Mouse (Mus musculus): Measurements from ENCODE around the gene Rhobtb1. TPM values are rescaled to one million over a fixed set of nuclear protein-coding genes. Genes with fewer than 3 reads are reported as not detected.
A peak's percentile ranks its signal among the peaks of the same experiment; 100 is the strongest.

The Rhobtb1 gene
- total RNA-seq, 1 experiment = 2.7 TPM

DNA sequence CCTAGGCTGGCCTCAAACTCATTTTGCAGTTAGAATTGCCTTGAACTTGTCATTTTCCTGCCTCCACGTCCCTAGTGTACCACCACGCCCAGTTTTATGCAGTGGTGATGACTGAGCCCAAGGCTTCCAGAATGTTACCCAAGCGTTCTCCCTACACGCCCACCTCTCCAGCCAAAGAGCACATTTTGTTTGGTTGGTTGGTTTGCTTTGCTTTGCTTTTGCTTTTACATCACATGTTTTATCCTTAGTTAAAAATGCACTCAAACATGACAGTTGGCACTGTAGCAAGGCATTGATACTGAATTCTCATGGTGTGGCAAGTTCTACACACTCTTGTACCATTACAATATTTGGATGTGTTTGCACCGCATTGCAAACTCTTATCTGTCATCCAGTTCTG is 12.0 kb downstream of the Rhobtb1 start:
- Histone ChIP-seq H3K4me3 (ENCODE audit: insufficient read depth in 1 of 2, low read depth in 1 of 2, low read length in 2 of 2, poor library complexity in 1 of 2, severe bottlenecking in 1 of 2) (no peak overlapping the region), H3K9me3 (ENCODE audit: control insufficient read depth, insufficient read depth, low read depth, low read length) (no peaks in the 10 kb centered on the region), H3K9ac (ENCODE audit: insufficient read depth, low read depth, low read length, poor library complexity, severe bottlenecking) (no peak overlapping the region), H3K36me3 (ENCODE audit: control insufficient read depth, insufficient read depth, low read length, poor library complexity, severe bottlenecking) (no peaks in the 10 kb centered on the region), H3K4me1 (ENCODE audit: control insufficient read depth in 2 of 2, insufficient read depth in 2 of 2, low read length in 2 of 2, poor library complexity in 1 of 2) (no peaks in the 10 kb centered on the region), H3K27ac (ENCODE audit: insufficient read depth, low read depth, low read length, poor library complexity, severe bottlenecking) (no peak overlapping the region)
- TF ChIP-seq ZC3H11A (IDR thresholded peaks at IDR 0.05; ENCODE audit: borderline replicate concordance, low read depth, low read length) = no peak
- no peak for TF ChIP-seq CHD2 (IDR thresholded peaks at IDR 0.05; ENCODE audit: low read depth, low read length)
- no peak for TF ChIP-seq MAFK (IDR thresholded peaks at IDR 0.05; ENCODE audit: insufficient read depth, low read depth, low read length)
- TF ChIP-seq HCFC1 (IDR thresholded peaks at IDR 0.05; ENCODE audit: borderline replicate concordance, insufficient read depth, low read length) = no peak
- TF ChIP-seq ZNF384 (IDR thresholded peaks at IDR 0.05; ENCODE audit: low read depth, low read length) = no peak
- in situ Hi-C loops (cut with MboI; ENCODE audit: low sequenced_read_pairs in 2 of 2, unreplicated experiment in 2 of 2) = no loop called here
- DNase-seq (ENCODE audit: low read depth, low spot score) = no peak

DNA sequence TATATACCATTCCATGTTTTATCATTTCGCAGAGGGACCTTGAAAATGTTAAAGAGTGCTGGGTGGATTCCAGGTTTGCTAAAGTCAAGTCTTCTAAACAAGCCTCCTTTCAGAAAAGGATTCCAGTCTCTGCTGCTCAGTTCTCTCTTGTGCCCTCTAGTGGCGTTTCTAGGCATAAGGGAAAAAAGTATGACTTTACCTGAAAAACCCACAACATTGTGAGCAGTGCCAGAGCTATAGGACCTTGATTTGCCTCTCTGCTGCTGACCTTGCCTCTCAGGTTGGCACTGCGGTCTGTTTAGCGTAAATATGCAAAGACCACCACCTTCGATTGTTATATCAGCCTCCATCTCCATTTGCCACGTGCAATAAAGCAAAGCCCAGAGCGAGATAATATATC is 13.9 kb downstream of the Rhobtb1 start:
- no peaks in the 10 kb centered on the region for H3K36me3 ChIP-seq (ENCODE audit: control insufficient read depth, insufficient read depth, low read length, poor library complexity, severe bottlenecking)
- peak; percentile 51 for DNase-seq (ENCODE audit: low read depth, low spot score)
- H3K27ac ChIP-seq (ENCODE audit: insufficient read depth, low read depth, low read length, poor library complexity, severe bottlenecking) = no peak overlapping the region
- TF ChIP-seq HCFC1 (IDR thresholded peaks at IDR 0.05; ENCODE audit: borderline replicate concordance, insufficient read depth, low read length) = no peak
- TF ChIP-seq CHD2 (IDR thresholded peaks at IDR 0.05; ENCODE audit: low read depth, low read length) = no peak
- TF ChIP-seq ZC3H11A (IDR thresholded peaks at IDR 0.05; ENCODE audit: borderline replicate concordance, low read depth, low read length) = no peak; the same call in 1 of the 2 replicates
- TF ChIP-seq MAFK (IDR thresholded peaks at IDR 0.05; ENCODE audit: insufficient read depth, low read depth, low read length) = no peak
- TF ChIP-seq ZNF384 (IDR thresholded peaks at IDR 0.05; ENCODE audit: low read depth, low read length) = no peak
- H3K9ac ChIP-seq (ENCODE audit: insufficient read depth, low read depth, low read length, poor library complexity, severe bottlenecking) = no peak overlapping the region
- H3K4me1 ChIP-seq (ENCODE audit: control insufficient read depth in 2 of 2, insufficient read depth in 2 of 2, low read length in 2 of 2, poor library complexity in 1 of 2) = peaks cover 0 to 2% of the 10 kb centered on the region in 2 experiments; a peak in 1 of 4 replicates
- no peak overlapping the region for H3K4me3 ChIP-seq (ENCODE audit: insufficient read depth in 1 of 2, low read depth in 1 of 2, low read length in 2 of 2, poor library complexity in 1 of 2, severe bottlenecking in 1 of 2)
- H3K9me3 ChIP-seq (ENCODE audit: control insufficient read depth, insufficient read depth, low read depth, low read length) = no peaks in the 10 kb centered on the region
- in situ Hi-C loops (cut with MboI; ENCODE audit: low sequenced_read_pairs in 2 of 2, unreplicated experiment in 2 of 2) = no loop called here

DNA sequence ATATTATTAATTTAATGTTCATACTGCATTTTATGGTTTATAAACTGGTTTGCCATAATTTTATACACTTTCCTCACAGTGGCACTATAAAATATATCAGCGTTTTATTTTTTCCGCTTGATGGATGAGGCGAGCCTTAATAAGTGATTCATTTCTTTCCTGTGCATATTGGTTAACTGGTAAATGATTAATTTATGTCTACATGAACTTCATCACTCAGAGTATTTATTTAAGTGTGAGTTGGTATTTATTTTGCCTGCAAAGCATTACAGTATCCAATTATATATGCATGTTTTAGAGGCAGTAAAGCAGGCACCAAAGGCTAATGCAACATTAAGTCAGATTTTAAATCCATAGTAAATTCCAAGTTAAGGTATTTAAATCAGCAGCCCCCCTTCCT is 14.6 kb downstream of the Rhobtb1 start:
- Histone ChIP-seq H3K27ac (ENCODE audit: insufficient read depth, low read depth, low read length, poor library complexity, severe bottlenecking) (no peak overlapping the region), H3K9ac (ENCODE audit: insufficient read depth, low read depth, low read length, poor library complexity, severe bottlenecking) (no peak overlapping the region), H3K36me3 (ENCODE audit: control insufficient read depth, insufficient read depth, low read length, poor library complexity, severe bottlenecking) (no peaks in the 10 kb centered on the region), H3K9me3 (ENCODE audit: control insufficient read depth, insufficient read depth, low read depth, low read length) (no peaks in the 10 kb centered on the region), H3K4me1 (ENCODE audit: control insufficient read depth in 2 of 2, insufficient read depth in 2 of 2, low read length in 2 of 2, poor library complexity in 1 of 2) (peaks cover 0 to 2% of the 10 kb centered on the region in 2 experiments; a peak in 1 of 4 replicates), H3K4me3 (ENCODE audit: insufficient read depth in 1 of 2, low read depth in 1 of 2, low read length in 2 of 2, poor library complexity in 1 of 2, severe bottlenecking in 1 of 2) (no peak overlapping the region)
- DNase-seq (ENCODE audit: low read depth, low spot score) = no peak
- TF ChIP-seq CHD2 (IDR thresholded peaks at IDR 0.05; ENCODE audit: low read depth, low read length) (no peak), HCFC1 (IDR thresholded peaks at IDR 0.05; ENCODE audit: borderline replicate concordance, insufficient read depth, low read length) (no peak), ZC3H11A (IDR thresholded peaks at IDR 0.05; ENCODE audit: borderline replicate concordance, low read depth, low read length) (no peak), ZNF384 (IDR thresholded peaks at IDR 0.05; ENCODE audit: low read depth, low read length) (no peak), MAFK (IDR thresholded peaks at IDR 0.05; ENCODE audit: insufficient read depth, low read depth, low read length) (no peak)
- in situ Hi-C loops (cut with MboI; ENCODE audit: low sequenced_read_pairs in 2 of 2, unreplicated experiment in 2 of 2) = no loop called here

DNA sequence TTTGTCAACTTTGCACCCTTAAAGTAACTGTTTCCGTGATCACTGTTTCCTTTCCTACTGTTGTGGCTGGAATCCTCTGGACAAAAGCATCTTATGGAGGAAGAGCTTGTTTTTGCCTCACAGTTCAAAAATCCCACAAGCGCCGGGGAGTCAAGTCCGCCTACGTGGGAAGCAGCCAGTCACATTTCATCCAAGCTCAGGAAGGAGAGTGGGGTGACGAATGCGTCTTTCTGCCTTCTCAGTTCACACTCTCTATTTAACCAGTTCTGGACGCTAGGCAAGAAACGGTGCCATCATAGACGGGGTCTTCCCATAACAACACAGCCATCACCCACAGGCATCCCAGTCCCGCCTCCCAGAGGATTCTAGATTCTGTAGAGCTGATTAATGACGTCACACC is 15.3 kb downstream of the Rhobtb1 start:
- TF ChIP-seq MAFK (IDR thresholded peaks at IDR 0.05; ENCODE audit: insufficient read depth, low read depth, low read length) (no peak), ZC3H11A (IDR thresholded peaks at IDR 0.05; ENCODE audit: borderline replicate concordance, low read depth, low read length) (no peak), ZNF384 (IDR thresholded peaks at IDR 0.05; ENCODE audit: low read depth, low read length) (no peak), HCFC1 (IDR thresholded peaks at IDR 0.05; ENCODE audit: borderline replicate concordance, insufficient read depth, low read length) (no peak), CHD2 (IDR thresholded peaks at IDR 0.05; ENCODE audit: low read depth, low read length) (no peak)
- Histone ChIP-seq H3K4me3 (ENCODE audit: insufficient read depth in 1 of 2, low read depth in 1 of 2, low read length in 2 of 2, poor library complexity in 1 of 2, severe bottlenecking in 1 of 2) (no peak overlapping the region), H3K9ac (ENCODE audit: insufficient read depth, low read depth, low read length, poor library complexity, severe bottlenecking) (no peak overlapping the region), H3K36me3 (ENCODE audit: control insufficient read depth, insufficient read depth, low read length, poor library complexity, severe bottlenecking) (no peaks in the 10 kb centered on the region), H3K4me1 (ENCODE audit: control insufficient read depth in 2 of 2, insufficient read depth in 2 of 2, low read length in 2 of 2, poor library complexity in 1 of 2) (peaks cover 0 to 2% of the 10 kb centered on the region in 2 experiments; a peak in 1 of 4 replicates), H3K9me3 (ENCODE audit: control insufficient read depth, insufficient read depth, low read depth, low read length) (no peaks in the 10 kb centered on the region), H3K27ac (ENCODE audit: insufficient read depth, low read depth, low read length, poor library complexity, severe bottlenecking) (no peak overlapping the region)
- no peak for DNase-seq (ENCODE audit: low read depth, low spot score)
- in situ Hi-C loops (cut with MboI; ENCODE audit: low sequenced_read_pairs in 2 of 2, unreplicated experiment in 2 of 2) = no loop called here

DNA sequence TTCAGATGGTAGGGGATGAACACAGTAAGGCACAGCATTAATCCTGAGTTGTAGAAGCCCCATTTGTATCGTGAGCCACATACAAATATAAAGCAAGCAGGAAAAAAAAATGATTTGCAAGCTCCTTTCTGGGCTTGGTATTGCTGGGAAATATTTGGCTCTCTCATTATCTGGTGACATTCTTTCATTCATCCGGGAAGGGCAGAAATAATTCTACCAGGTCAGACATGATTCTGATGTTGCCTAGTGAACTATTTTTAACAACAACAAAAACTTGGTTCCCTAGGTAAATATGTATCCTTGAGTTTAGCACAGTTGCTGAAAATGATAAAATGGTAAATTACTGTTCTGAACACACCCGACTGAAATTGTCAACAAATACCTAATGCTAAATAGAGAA is 21.2 kb downstream of the Rhobtb1 start:
- TF ChIP-seq HCFC1 (IDR thresholded peaks at IDR 0.05; ENCODE audit: borderline replicate concordance, insufficient read depth, low read length) = no peak
- TF ChIP-seq CHD2 (IDR thresholded peaks at IDR 0.05; ENCODE audit: low read depth, low read length) = no peak
- TF ChIP-seq ZC3H11A (IDR thresholded peaks at IDR 0.05; ENCODE audit: borderline replicate concordance, low read depth, low read length) = no peak
- no peak for TF ChIP-seq ZNF384 (IDR thresholded peaks at IDR 0.05; ENCODE audit: low read depth, low read length)
- no peak for TF ChIP-seq MAFK (IDR thresholded peaks at IDR 0.05; ENCODE audit: insufficient read depth, low read depth, low read length)
- peaks cover 0 to 2% of the 10 kb centered on the region in 2 experiments; a peak in 1 of 4 replicates for H3K4me1 ChIP-seq (ENCODE audit: control insufficient read depth in 2 of 2, insufficient read depth in 2 of 2, low read length in 2 of 2, poor library complexity in 1 of 2)
- no peak overlapping the region for H3K27ac ChIP-seq (ENCODE audit: insufficient read depth, low read depth, low read length, poor library complexity, severe bottlenecking)
- in situ Hi-C loops (cut with MboI; ENCODE audit: low sequenced_read_pairs in 2 of 2, unreplicated experiment in 2 of 2) = no loop called here
- H3K9ac ChIP-seq (ENCODE audit: insufficient read depth, low read depth, low read length, poor library complexity, severe bottlenecking) = no peak overlapping the region
- DNase-seq (ENCODE audit: low read depth, low spot score) = no peak
- no peaks in the 10 kb centered on the region for H3K9me3 ChIP-seq (ENCODE audit: control insufficient read depth, insufficient read depth, low read depth, low read length)
- no peaks in the 10 kb centered on the region for H3K36me3 ChIP-seq (ENCODE audit: control insufficient read depth, insufficient read depth, low read length, poor library complexity, severe bottlenecking)
- no peak overlapping the region for H3K4me3 ChIP-seq (ENCODE audit: insufficient read depth in 1 of 2, low read depth in 1 of 2, low read length in 2 of 2, poor library complexity in 1 of 2, severe bottlenecking in 1 of 2)

Measured in ES-E14 (cell line).